ENCODE assay signal across 23 mouse cellular contexts in genomic region chr14:114945744-114946143, GRCm38 (mm10).
DNase-seq lines count a peak whose midpoint lies in the region; ATAC-seq and TF ChIP-seq lines count a peak whose summit lies in the region.
"Had no signal": no experiment of that assay in that cellular context is flagged by ENCODE, and none has a peak within 500 bp of the region (broad histone marks: within the 10 kb centered on the region; RNA-seq: fewer than 3 reads in every experiment).

No protein-coding gene starts in this region.

- peaks cover 5% of the 10 kb centered on the region for H3K4me1 ChIP-seq in testis, adult 2 months (ENCODE audit: control insufficient read depth, insufficient read depth, low read length)
- H3K4me1 ChIP-seq in G1E (ENCODE audit: insufficient read depth, low read depth, low read length): no peaks in the 10 kb centered on the region
- no peaks in the 10 kb centered on the region for H3K4me1 ChIP-seq in intestine, postnatal 0 days (replicated peaks; ENCODE audit: control insufficient read depth, insufficient read depth, low read length)
- H3K4me1 ChIP-seq: heart, embryonic 12.5 days; limb, embryonic 13.5 days; liver, embryonic 15.5 days had no signal

- peak overlapping the region; percentile 100 for H3K27ac ChIP-seq in testis, adult 2 months (ENCODE audit: control insufficient read depth, insufficient read depth, low read depth, low read length)
- H3K27ac ChIP-seq in intestine, postnatal 0 days (ENCODE audit: low read depth, low read length): no peak overlapping the region
- H3K27ac ChIP-seq: forebrain, embryonic 10.5 days; hindbrain, embryonic 12.5 days; layer of hippocampus, adult 2 months; limb, embryonic 13.5 days; liver, embryonic 15.5 days; midbrain, embryonic 13.5 days had no signal

- H3K4me3 ChIP-seq in testis, adult 2 months (ENCODE audit: control insufficient read depth, low read depth, low read length): peak overlapping the region; percentile 86
- H3K4me3 ChIP-seq in G1E (ENCODE audit: low read depth, low read length): no peak overlapping the region
- H3K4me3 ChIP-seq in intestine, postnatal 0 days (ENCODE audit: low read depth, low read length): no peak overlapping the region
- H3K4me3 ChIP-seq: forebrain, embryonic 10.5 days; heart, embryonic 12.5 days; hindbrain, embryonic 12.5 days; layer of hippocampus, adult 2 months; limb, embryonic 13.5 days; liver, embryonic 15.5 days; midbrain, embryonic 13.5 days had no signal

- no peak for DNase-seq in testis, postnatal 14 days (ENCODE audit: low spot score)
- DNase-seq in G1E (ENCODE audit: low spot score): no peak
- DNase-seq in liver: peak; percentile 46
- peak; percentile 6 for DNase-seq in splenic B cell, adult 2 months (ENCODE audit: low read depth, low spot score)
- no peak for DNase-seq in lung, postnatal 14 days
- DNase-seq: adrenal gland, postnatal 10 days; cerebellum, adult 2 months; cerebellum, postnatal 25 days; gastrocnemius, postnatal 25 days; heart, adult 18-20 months; kidney, adult 8-10 months; kidney, postnatal 14 days had no signal

- no peak for TF ChIP-seq CTCF in testis, adult 2 months (IDR thresholded peaks at IDR 0.05; ENCODE audit: control insufficient read depth, insufficient read depth, insufficient replicate concordance, low read depth, low read length)
- no peak for TF ChIP-seq CTCF in G1E (IDR thresholded peaks at IDR 0.05; ENCODE audit: low read depth, low read length)
- no peak for TF ChIP-seq CTCF in intestine, postnatal 0 days (IDR thresholded peaks at IDR 0.05; ENCODE audit: low read depth)

- H3K9ac ChIP-seq in intestine, postnatal 0 days (ENCODE audit: low read depth, low read length): no peak overlapping the region
- H3K9ac ChIP-seq: heart, embryonic 12.5 days; hindbrain, embryonic 12.5 days; limb, embryonic 13.5 days; liver, embryonic 15.5 days; midbrain, embryonic 13.5 days had no signal

- peaks cover 5% of the 10 kb centered on the region for H3K9me3 ChIP-seq in G1E (replicated peaks)
- H3K9me3 ChIP-seq in intestine, postnatal 0 days (ENCODE audit: control insufficient read depth): no peaks in the 10 kb centered on the region
- H3K9me3 ChIP-seq: forebrain, embryonic 10.5 days; heart, embryonic 12.5 days; hindbrain, embryonic 12.5 days; limb, embryonic 13.5 days; liver, embryonic 15.5 days; midbrain, embryonic 13.5 days had no signal

- WGBS in intestine, postnatal 0 days: 72% methylated on average over 6 of the region's 6 CpGs

- H3K4me2 ChIP-seq in intestine, postnatal 0 days (replicated peaks; ENCODE audit: low read depth): no peak overlapping the region
- H3K4me2 ChIP-seq: heart, embryonic 12.5 days; hindbrain, embryonic 12.5 days; limb, embryonic 13.5 days; liver, embryonic 15.5 days; midbrain, embryonic 13.5 days had no signal

- no peaks in the 10 kb centered on the region for H3K36me3 ChIP-seq in testis, adult 2 months (ENCODE audit: control insufficient read depth, insufficient read depth, low read length)
- H3K36me3 ChIP-seq in G1E (replicated peaks): no peaks in the 10 kb centered on the region
- H3K36me3 ChIP-seq in splenic B cell, adult 2 months (ENCODE audit: control insufficient read depth, insufficient read depth, low read length, poor library complexity, severe bottlenecking): no peaks in the 10 kb centered on the region
- H3K36me3 ChIP-seq in intestine, postnatal 0 days (ENCODE audit: control insufficient read depth, insufficient read depth): no peaks in the 10 kb centered on the region
- H3K36me3 ChIP-seq: forebrain, embryonic 10.5 days; heart, embryonic 12.5 days; hindbrain, embryonic 12.5 days; limb, embryonic 13.5 days; liver, embryonic 15.5 days; midbrain, embryonic 13.5 days had no signal

- ATAC-seq in G1E (ENCODE audit: extremely low read depth, insufficient number of reproducible peaks, low FRiP score, poor library complexity, severe bottlenecking): 0 out of 2 replicates have a peak, but pooled peaks have one; percentile 15
- no peak for ATAC-seq in intestine, postnatal 0 days
- ATAC-seq: forebrain, embryonic 16.5 days; inflammation-experienced regulatory T-cells, adult 6 months; midbrain, embryonic 13.5 days had no signal

- TF ChIP-seq POLR2A in testis, adult 2 months (IDR thresholded peaks at IDR 0.05; ENCODE audit: control insufficient read depth, low read depth, low read length): peak; percentile 87

- no peaks in the 10 kb centered on the region for H3K27me3 ChIP-seq in testis, adult 2 months (ENCODE audit: control insufficient read depth, insufficient read depth, low read length)
- no peaks in the 10 kb centered on the region for H3K27me3 ChIP-seq in G1E (ENCODE audit: insufficient read depth, low read length)
- H3K27me3 ChIP-seq in splenic B cell, adult 2 months (ENCODE audit: control insufficient read depth, insufficient read depth, low read length, poor library complexity, severe bottlenecking): no peaks in the 10 kb centered on the region
- no peaks in the 10 kb centered on the region for H3K27me3 ChIP-seq in intestine, postnatal 0 days (replicated peaks; ENCODE audit: control insufficient read depth, insufficient read depth, low read length)
- H3K27me3 ChIP-seq: heart, embryonic 12.5 days; hindbrain, embryonic 12.5 days; limb, embryonic 13.5 days; liver, embryonic 15.5 days; midbrain, embryonic 13.5 days had no signal

Comparison
In these comparisons a context has a peak if more than half of its experiments do, and no peak if none do; other contexts are left out.
1. DNase-seq: peak in liver (single experiment) and splenic B cell, adult 2 months (single experiment); none in testis, postnatal 14 days (single experiment), G1E (single experiment) and lung, postnatal 14 days (single experiment).